Mouse (Mus musculus): ENCODE results near the gene Ccdc134. TPM values are rescaled to one million over a fixed set of nuclear protein-coding genes. Genes with fewer than 3 reads are reported as not detected.

Gene Ccdc134
- polyA plus RNA-seq, 1 experiment from 2014 or later: 17.1 TPM

DNA sequence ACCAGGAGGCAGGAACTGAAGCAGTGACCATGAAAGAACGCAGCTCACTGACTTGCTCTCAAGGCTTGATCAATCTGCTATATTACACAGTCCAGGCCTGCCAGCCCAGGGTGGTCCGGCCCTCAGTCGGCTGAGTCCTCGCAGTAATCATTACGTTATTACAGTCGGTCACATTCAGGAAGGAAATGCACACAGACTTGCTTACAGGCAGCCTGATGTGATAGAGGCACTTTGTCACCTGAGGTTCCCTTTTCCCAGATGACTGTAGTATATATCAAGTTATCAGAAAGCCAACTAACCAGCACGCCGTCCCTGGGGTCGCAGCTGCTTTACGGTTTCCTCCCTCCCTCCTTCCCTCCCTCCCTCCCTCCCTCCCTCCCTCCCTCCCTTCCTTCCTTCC lies 29.2 kb downstream of the Ccdc134 start:
- Histone ChIP-seq H3K36me3 (ENCODE audit: control insufficient read depth, insufficient read depth, low read length) (no peaks in the 10 kb centered on the region), H3K4me2 (ENCODE audit: low read depth, low read length) (no peak overlapping the region), H3K27ac (ENCODE audit: low read length) (no peak overlapping the region), H3K9me3 (ENCODE audit: control insufficient read depth, low read length) (no peaks in the 10 kb centered on the region), H3K4me1 (replicated peaks; ENCODE audit: control insufficient read depth, insufficient read depth, low read length) (peaks cover 37% of the 10 kb centered on the region), H3K27me3 (ENCODE audit: control insufficient read depth, insufficient read depth, low read depth, low read length) (no peaks in the 10 kb centered on the region), H3K9ac (ENCODE audit: low read length) (no peak overlapping the region), H3K4me3 (ENCODE audit: low read length) (no peak overlapping the region)
- WGBS: 66% methylated on average over 10 of the region's 10 CpGs
- no peak for ATAC-seq (ENCODE audit: low read depth)

DNA sequence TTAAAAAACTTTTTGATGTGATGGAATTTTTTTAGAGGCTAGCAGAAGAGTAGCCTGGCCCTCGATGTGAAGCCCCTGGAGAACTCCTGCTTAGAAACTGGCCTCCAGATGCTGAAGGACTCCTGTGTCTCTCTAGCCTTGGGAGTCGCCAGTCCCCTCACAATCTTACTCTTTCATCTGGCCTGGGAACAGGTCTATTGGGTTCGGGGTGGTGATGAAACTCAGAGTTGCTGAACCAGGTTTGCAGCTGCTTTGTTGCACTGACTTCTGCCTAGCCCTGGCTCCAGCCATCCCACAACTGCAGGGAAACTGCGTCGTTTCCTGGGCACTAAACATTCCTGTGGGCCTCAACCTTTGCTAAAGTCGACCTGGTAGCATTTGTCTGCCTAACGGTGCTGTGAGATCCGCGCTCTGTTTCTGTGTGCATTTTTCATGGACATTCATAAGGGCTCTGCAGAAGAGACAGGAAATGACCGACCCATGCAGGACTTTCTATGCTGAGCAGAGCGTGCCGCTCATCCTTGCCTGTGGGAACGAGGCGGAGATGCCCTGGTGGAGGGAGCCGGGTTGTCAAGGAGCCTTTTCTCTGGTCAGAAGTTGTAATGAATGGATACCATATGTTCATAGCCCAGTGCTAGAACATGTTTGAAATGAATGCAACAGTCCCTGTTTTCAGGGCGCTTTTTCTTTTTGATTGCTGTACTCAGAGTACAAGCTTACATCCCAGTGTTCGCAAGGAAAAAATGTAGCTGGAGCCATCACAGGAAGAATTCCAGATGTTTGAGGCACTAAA lies 30.7 kb downstream of the Ccdc134 start:
- peak overlapping the region; percentile 47 for H3K9ac ChIP-seq (ENCODE audit: low read length)
- peak overlapping the region; percentile 12 for H3K4me2 ChIP-seq (ENCODE audit: low read depth, low read length)
- 29% methylated on average over 17 of the region's 17 CpGs for WGBS
- no peaks in the 10 kb centered on the region for H3K36me3 ChIP-seq (ENCODE audit: control insufficient read depth, insufficient read depth, low read length)
- H3K4me1 ChIP-seq (replicated peaks; ENCODE audit: control insufficient read depth, insufficient read depth, low read length): peaks cover 39% of the 10 kb centered on the region
- H3K4me3 ChIP-seq (ENCODE audit: low read length): no peak overlapping the region
- no peaks in the 10 kb centered on the region for H3K9me3 ChIP-seq (ENCODE audit: control insufficient read depth, low read length)
- peak overlapping the region; percentile 76 for H3K27ac ChIP-seq (ENCODE audit: low read length)
- ATAC-seq (ENCODE audit: low read depth): peak; percentile 88
- H3K27me3 ChIP-seq (ENCODE audit: control insufficient read depth, insufficient read depth, low read depth, low read length): no peaks in the 10 kb centered on the region

DNA sequence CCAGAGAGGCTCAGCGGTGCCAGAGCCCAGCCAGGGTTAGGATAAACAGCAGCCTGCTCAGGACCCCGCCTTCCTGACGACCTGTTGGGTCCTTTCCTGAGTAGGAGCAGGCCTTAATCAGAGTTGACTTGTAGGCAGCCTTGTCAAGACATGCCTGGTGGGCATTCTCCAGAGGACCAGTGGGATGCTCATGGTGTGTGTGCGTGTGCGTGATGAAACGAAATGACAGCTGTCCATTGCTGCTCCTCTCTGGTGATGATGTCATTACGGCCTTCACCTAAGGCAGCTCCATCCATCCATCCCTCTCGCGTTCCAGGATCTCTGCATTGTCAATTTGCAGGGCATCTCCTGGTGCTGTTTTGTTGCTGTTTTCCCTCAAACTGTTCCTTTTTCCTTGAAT lies 31.7 kb downstream of the Ccdc134 start:
- Histone ChIP-seq H3K4me1 (replicated peaks; ENCODE audit: control insufficient read depth, insufficient read depth, low read length) (peaks cover 44% of the 10 kb centered on the region), H3K4me2 (ENCODE audit: low read depth, low read length) (no peak overlapping the region), H3K27me3 (ENCODE audit: control insufficient read depth, insufficient read depth, low read depth, low read length) (no peaks in the 10 kb centered on the region), H3K27ac (ENCODE audit: low read length) (peak overlapping the region; percentile 76), H3K9ac (ENCODE audit: low read length) (no peak overlapping the region), H3K36me3 (ENCODE audit: control insufficient read depth, insufficient read depth, low read length) (no peaks in the 10 kb centered on the region), H3K4me3 (ENCODE audit: low read length) (no peak overlapping the region), H3K9me3 (ENCODE audit: control insufficient read depth, low read length) (no peaks in the 10 kb centered on the region)
- 75% methylated on average over 9 of the region's 9 CpGs for WGBS
- ATAC-seq (ENCODE audit: low read depth): no peak

DNA sequence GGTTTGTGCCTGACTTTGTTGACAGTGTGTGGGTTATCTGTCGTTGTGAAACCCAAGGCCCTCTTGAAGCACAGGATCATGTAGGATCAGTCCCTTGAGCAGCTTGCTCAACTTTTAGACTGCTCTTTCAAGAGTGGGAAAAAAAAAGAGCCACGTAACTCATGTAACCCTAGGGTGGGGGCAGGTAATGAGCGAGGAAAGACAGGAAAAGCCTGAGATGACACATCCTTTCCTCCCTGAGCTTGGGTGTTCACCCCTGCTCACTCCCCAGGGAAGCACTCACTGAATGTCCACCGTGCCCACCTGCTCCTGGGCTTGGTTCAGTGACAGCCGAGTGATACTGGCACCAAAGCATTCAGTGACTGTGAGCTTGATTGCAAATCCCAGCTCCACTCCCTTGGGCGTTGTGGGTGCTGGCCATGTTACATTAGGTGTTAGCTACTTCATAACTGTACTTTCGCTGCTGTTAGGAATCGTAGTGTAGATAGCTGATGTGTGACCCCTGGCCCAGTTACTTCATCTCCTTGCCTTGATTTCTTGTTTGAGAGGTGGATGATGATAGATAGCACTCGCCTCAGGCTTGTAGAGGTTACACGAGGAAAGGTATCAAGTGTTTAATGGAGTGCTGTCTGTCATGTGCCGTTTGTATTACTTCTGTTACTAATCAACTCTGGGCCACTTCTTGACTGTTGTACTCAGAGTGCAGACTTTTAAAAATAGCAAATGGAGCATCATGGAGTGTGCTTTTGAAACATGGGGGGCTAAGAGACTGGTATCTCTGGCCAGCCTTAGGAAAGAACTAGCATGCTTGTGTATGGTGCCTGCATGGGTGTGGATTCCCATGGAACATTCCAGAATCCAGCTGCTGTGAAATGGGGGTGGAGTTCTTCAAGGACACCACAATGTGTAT lies 33.3 kb downstream of the Ccdc134 start:
- no peak overlapping the region for H3K4me2 ChIP-seq (ENCODE audit: low read depth, low read length)
- 49% methylated on average over 11 of the region's 11 CpGs for WGBS
- H3K4me3 ChIP-seq (ENCODE audit: low read length): no peak overlapping the region
- no peaks in the 10 kb centered on the region for H3K36me3 ChIP-seq (ENCODE audit: control insufficient read depth, insufficient read depth, low read length)
- H3K9ac ChIP-seq (ENCODE audit: low read length): no peak overlapping the region
- peaks cover 50% of the 10 kb centered on the region for H3K4me1 ChIP-seq (replicated peaks; ENCODE audit: control insufficient read depth, insufficient read depth, low read length)
- no peaks in the 10 kb centered on the region for H3K27me3 ChIP-seq (ENCODE audit: control insufficient read depth, insufficient read depth, low read depth, low read length)
- H3K9me3 ChIP-seq (ENCODE audit: control insufficient read depth, low read length): no peaks in the 10 kb centered on the region
- 0 out of 2 replicates have a peak overlapping the region, but pooled peaks have one; percentile 23 for H3K27ac ChIP-seq (ENCODE audit: low read length)
- no peak for ATAC-seq (ENCODE audit: low read depth)

DNA sequence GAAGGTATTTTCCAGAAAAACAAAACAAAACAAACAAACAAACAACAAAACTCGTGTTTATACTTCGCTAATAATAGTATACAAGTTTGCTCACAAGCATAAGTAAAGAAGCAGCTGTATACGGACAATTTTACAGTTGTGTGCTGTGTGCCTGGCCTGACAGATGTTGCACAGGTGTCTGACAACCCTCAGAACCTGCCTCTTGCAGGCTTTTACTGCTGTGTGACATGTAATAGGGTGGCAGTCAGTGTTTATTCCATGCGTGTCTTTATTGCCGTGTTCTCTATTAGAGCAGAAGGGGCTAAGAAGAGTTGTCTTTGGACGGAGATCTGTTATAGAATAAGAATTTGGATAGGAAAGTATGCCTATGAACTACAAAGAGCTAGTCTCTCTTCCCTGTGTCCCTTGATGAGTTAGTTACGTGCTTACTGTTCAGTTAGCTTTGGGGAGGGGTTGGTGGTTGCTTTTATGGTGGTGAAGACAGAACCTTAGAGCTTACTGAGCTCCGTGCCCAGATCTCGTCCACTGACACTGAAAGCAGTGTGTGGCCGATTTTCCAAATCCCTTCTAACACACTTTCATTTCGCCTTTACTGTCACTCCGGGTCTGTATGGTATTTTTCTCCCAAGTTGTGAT lies 34.4 kb downstream of the Ccdc134 start:
- no peak overlapping the region for H3K4me3 ChIP-seq (ENCODE audit: low read length)
- H3K9me3 ChIP-seq (ENCODE audit: control insufficient read depth, low read length): no peaks in the 10 kb centered on the region
- 83% methylated on average over 12 of the region's 12 CpGs for WGBS
- no peaks in the 10 kb centered on the region for H3K27me3 ChIP-seq (ENCODE audit: control insufficient read depth, insufficient read depth, low read depth, low read length)
- ATAC-seq (ENCODE audit: low read depth): no peak
- H3K27ac ChIP-seq (ENCODE audit: low read length): no peak overlapping the region
- no peak overlapping the region for H3K4me2 ChIP-seq (ENCODE audit: low read depth, low read length)
- H3K9ac ChIP-seq (ENCODE audit: low read length): no peak overlapping the region
- H3K4me1 ChIP-seq (replicated peaks; ENCODE audit: control insufficient read depth, insufficient read depth, low read length): peaks cover 61% of the 10 kb centered on the region
- H3K36me3 ChIP-seq (ENCODE audit: control insufficient read depth, insufficient read depth, low read length): no peaks in the 10 kb centered on the region

DNA sequence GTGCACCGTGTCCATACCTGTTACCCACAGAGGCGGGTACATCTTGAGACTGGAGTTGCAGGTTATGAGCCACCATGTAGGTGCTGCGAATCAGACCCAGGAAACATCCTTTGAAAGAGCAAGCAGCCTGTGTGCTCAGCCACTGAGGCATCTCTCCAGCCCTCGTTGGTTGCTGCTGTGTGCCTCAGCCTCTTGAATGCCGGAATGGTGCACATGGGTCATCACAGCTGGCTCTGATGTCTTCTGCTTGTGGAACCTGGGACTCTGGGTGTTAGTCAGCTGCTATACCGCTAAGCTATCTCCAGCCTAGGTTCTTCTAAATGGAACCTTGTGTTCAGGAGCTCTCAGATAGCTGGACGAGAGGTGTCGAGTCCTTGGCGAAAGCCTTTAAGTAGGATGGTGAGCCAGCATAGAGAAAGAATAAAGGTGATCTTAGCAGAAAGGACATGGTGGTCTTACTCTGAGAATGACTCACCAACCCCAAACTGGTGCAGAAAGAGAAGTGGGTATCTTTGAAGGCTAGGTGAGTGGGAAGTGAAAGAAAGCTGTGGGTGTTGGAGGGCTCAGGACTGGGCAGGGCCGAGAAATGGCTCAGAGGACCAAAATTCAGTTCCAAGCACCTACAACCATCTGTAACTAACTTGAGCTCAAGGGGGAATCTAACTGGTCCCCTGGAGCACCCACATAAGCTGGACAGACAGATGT lies 35.8 kb downstream of the Ccdc134 start:
- WGBS: 75% methylated on average over 10 of the region's 10 CpGs
- H3K4me1 ChIP-seq (replicated peaks; ENCODE audit: control insufficient read depth, insufficient read depth, low read length): peaks cover 61% of the 10 kb centered on the region
- no peak overlapping the region for H3K4me3 ChIP-seq (ENCODE audit: low read length)
- H3K27me3 ChIP-seq (ENCODE audit: control insufficient read depth, insufficient read depth, low read depth, low read length): no peaks in the 10 kb centered on the region
- no peak overlapping the region for H3K9ac ChIP-seq (ENCODE audit: low read length)
- H3K9me3 ChIP-seq (ENCODE audit: control insufficient read depth, low read length): no peaks in the 10 kb centered on the region
- ATAC-seq (ENCODE audit: low read depth): no peak
- H3K4me2 ChIP-seq (ENCODE audit: low read depth, low read length): no peak overlapping the region
- H3K27ac ChIP-seq (ENCODE audit: low read length): peak overlapping the region; percentile 4; the same call in 1 of the 2 replicates
- no peaks in the 10 kb centered on the region for H3K36me3 ChIP-seq (ENCODE audit: control insufficient read depth, insufficient read depth, low read length)

DNA sequence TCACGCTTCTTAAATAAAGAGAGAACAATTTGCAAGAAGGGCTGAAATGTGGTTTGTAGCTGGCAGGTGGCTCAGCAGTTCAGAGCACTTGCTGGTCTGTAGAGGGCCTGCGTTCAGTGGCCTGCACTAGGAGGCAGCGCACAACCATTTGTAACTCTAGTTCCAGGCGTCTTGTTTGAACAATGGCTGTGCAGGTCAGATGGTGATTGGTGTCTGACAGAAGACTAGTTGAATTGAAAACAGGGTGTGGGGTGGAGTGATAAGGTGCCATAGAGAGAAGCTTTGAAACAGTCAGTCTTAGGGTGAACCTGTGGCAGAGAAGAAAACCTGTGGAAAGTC lies 36.3 kb downstream of the Ccdc134 start:
- no peak overlapping the region for H3K4me2 ChIP-seq (ENCODE audit: low read depth, low read length)
- no peak for ATAC-seq (ENCODE audit: low read depth)
- H3K9ac ChIP-seq (ENCODE audit: low read length): no peak overlapping the region
- peak overlapping the region; percentile 4; the same call in 1 of the 2 replicates for H3K27ac ChIP-seq (ENCODE audit: low read length)
- H3K4me1 ChIP-seq (replicated peaks; ENCODE audit: control insufficient read depth, insufficient read depth, low read length): peaks cover 56% of the 10 kb centered on the region
- 54% methylated on average over 4 of the region's 4 CpGs for WGBS
- no peaks in the 10 kb centered on the region for H3K27me3 ChIP-seq (ENCODE audit: control insufficient read depth, insufficient read depth, low read depth, low read length)
- no peaks in the 10 kb centered on the region for H3K36me3 ChIP-seq (ENCODE audit: control insufficient read depth, insufficient read depth, low read length)
- no peaks in the 10 kb centered on the region for H3K9me3 ChIP-seq (ENCODE audit: control insufficient read depth, low read length)
- H3K4me3 ChIP-seq (ENCODE audit: low read length): no peak overlapping the region

DNA sequence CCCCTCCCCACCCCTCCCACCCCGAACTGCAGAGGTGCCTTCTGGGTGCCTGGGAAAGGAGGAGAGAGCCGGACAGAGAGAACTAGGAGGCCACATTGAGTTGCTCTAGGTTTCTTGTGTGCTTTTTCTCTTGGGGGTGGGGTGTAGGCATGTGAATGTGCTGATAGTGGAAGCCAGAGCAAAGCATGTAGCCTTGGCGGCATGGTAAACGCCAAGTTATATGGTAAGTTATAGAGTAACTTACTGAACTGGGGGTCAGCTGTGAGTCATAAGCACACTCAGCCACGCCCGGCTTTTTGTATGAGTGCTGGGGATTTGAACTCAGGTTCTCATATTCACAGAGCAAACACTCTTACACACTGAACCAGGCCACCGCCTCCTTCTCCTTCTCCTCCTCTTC lies 36.8 kb downstream of the Ccdc134 start:
- no peak overlapping the region for H3K4me3 ChIP-seq (ENCODE audit: low read length)
- no peaks in the 10 kb centered on the region for H3K27me3 ChIP-seq (ENCODE audit: control insufficient read depth, insufficient read depth, low read depth, low read length)
- no peak overlapping the region for H3K9ac ChIP-seq (ENCODE audit: low read length)
- no peaks in the 10 kb centered on the region for H3K9me3 ChIP-seq (ENCODE audit: control insufficient read depth, low read length)
- ATAC-seq (ENCODE audit: low read depth): 0 out of 2 replicates have a peak, but pooled peaks have one; percentile 18
- H3K27ac ChIP-seq (ENCODE audit: low read length): peak overlapping the region; percentile 4; the same call in 1 of the 2 replicates
- no peaks in the 10 kb centered on the region for H3K36me3 ChIP-seq (ENCODE audit: control insufficient read depth, insufficient read depth, low read length)
- no peak overlapping the region for H3K4me2 ChIP-seq (ENCODE audit: low read depth, low read length)
- WGBS: 58% methylated on average over 7 of the region's 7 CpGs
- H3K4me1 ChIP-seq (replicated peaks; ENCODE audit: control insufficient read depth, insufficient read depth, low read length): peaks cover 52% of the 10 kb centered on the region

Measured in lung, embryonic 16.5 days (tissue).